Mouse (Mus musculus) ES-Bruce4 (cell line): Measurements from ENCODE around the gene Sec24c.

Source experiments
- CTCF ChIP-seq: IDR thresholded peaks from one replicate; pipeline ENCODE4 v1.8.1; 2011; ENCODE audit warnings: low read depth, low read length
- EP300 ChIP-seq: IDR thresholded peaks from 2 replicates; pipeline ENCODE4 v1.6.1; 2011; ENCODE audit warnings: low read depth, low read length; ENCODE audit not compliant: insufficient read depth
- POLR2A ChIP-seq: IDR thresholded peaks from one replicate; pipeline ENCODE4 v1.8.1; 2011; ENCODE audit warnings: low read length; ENCODE audit not compliant: insufficient read depth

GRCm38 (mm10) chr14:20718443-20718842 is 44.3 kb downstream of the Sec24c start:
- TF ChIP-seq CTCF (no peak), POLR2A (no peak), EP300 (no peak)
